Mouse (Mus musculus) layer of hippocampus, postnatal 14 days (tissue): ENCODE measurements at regions not wholly inside any gene's neighbourhood (a gene's known extent, or its start where the extent isn't known, plus 50 kb on each side); places are given as distances from the start of the nearest gene placed in this dataset.
A peak's percentile ranks its signal among the peaks of the same experiment; 100 is the strongest.

Experiments used
- DNase-seq, 2 experiments: peaks; one replicate each; pipeline ENCODE4 v3.0.0; 2021 to 2022; ENCODE audit warnings: low spot score in 2 of 2, mixed read lengths in 1 of 2

- DNase-seq: no peak
Measured at GRCm38 (mm10) chr12:68882503-68882902, 276.5 kb downstream of the Rps29 start.

DNA sequence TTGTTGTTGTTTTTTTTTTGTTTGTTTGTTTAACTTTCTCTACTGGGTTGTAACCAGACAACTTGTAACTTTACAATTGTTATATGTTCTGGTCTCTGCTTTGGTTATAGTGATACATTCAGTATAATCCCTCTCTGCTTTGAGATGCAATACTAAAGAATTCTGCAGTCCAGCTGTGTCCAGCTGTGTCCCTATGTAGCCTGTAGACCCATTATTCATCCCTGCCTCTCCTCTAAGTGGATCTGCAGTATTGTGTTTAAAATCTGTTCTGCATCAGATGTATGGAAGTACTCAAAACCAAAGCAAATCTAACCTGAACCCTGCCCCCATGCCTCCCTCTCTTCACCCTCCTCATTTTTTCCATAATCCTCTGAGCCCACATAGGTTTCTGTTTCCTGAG lies 279.6 kb downstream of the Rps29 start:
- no peak for DNase-seq

- no peak for DNase-seq
Measured at GRCm38 (mm10) chr12:68871259-68871658, 287.7 kb downstream of the Rps29 start.

GRCm38 (mm10) chr12:68862991-68863356 lies 296.0 kb downstream of the Rps29 start:
- DNase-seq: no peak

- DNase-seq: peak in 1 of 2 experiments; percentile 62
Measured at GRCm38 (mm10) chr12:68862313-68862990, 296.5 kb downstream of the Rps29 start.

DNA sequence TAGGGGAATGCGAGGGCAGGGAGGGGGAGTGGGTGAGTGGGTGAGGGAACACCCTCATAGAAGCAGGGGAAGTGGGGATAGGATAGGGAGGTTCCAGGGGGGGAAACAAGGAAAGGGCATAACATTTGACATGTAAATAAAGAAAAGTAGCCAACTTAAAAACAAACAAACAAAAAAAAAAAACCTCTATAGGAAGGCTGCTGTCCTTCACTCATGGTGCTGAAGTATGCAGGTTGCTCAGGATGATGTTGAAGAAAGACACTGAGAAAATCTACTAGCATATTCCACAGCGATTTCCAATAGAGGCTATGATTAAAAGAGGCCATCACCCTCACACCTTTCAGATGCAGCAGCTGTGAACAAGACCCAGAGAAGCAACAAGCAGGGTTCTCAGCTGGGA lies 298.7 kb downstream of the Rps29 start:
- no peak for DNase-seq

GRCm38 (mm10) chr12:68849616-68850140 lies 309.3 kb downstream of the Rps29 start:
- DNase-seq: no peak

DNA sequence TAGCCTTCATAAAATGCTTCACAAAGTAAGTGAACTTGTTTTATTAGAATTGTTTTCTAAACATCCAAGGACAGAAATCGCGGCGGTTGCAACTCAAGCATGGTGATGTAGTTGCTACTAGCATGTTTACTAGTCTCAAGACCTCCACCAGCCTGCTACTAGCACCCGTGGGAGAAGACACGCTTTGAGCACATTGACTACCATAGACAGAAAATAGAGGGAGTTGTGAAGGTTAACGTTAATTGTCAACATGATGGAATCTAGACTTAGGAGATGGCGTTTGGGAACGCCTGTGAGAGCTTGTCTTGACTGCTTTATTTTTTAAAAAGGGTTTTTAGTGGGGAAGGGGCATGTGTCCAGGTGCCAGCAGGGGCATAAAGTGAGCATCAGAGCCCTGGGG lies 318.2 kb downstream of the Rps29 start:
- DNase-seq: no peak

GRCm38 (mm10) chr12:68840156-68840555 lies 318.8 kb downstream of the Rps29 start:
- DNase-seq: no peak

- DNase-seq: no peak
Measured at GRCm38 (mm10) chr12:68836023-68836422, 323.0 kb downstream of the Rps29 start.

GRCm38 (mm10) chr12:68833914-68834313 lies 325.1 kb downstream of the Rps29 start:
- no peak for DNase-seq

DNA sequence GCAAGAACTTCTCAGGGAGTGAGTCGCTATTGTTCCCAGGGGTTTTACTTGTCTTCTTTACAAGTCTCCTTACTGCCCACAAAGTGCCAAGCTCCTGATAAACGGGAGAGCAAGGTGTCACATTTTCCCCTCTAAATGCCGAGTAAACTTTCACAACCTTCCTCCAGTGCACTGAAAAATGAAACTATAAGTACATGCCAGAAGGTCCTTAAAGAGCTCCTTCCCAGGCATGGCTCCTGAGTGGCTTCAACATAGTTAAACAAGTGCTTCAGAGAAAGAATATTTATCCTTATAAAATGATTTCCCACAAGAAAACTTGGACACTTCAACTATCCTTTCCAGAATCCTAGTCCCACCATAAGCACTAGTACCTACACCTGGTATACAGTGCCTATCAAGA lies 329.6 kb downstream of the Rps29 start:
- DNase-seq: no peak

- no peak for DNase-seq
Measured at GRCm38 (mm10) chr12:68827549-68828249, 331.3 kb downstream of the Rps29 start.

GRCm38 (mm10) chr12:68794396-68794795 lies 364.6 kb downstream of the Rps29 start:
- no peak for DNase-seq

GRCm38 (mm10) chr12:68783636-68784035 lies 375.4 kb downstream of the Rps29 start:
- DNase-seq: no peak

- DNase-seq: peak in 1 of 2 experiments; percentile 43
Measured at GRCm38 (mm10) chr12:68775503-68775902, 383.5 kb downstream of the Rps29 start.

GRCm38 (mm10) chr12:68774800-68775199 lies 384.2 kb downstream of the Rps29 start:
- DNase-seq: peak in 1 of 2 experiments; percentile 36

- DNase-seq: peak in 1 of 2 experiments; percentile 41
Measured at GRCm38 (mm10) chr12:68758263-68759020, 400.5 kb downstream of the Rps29 start.

DNA sequence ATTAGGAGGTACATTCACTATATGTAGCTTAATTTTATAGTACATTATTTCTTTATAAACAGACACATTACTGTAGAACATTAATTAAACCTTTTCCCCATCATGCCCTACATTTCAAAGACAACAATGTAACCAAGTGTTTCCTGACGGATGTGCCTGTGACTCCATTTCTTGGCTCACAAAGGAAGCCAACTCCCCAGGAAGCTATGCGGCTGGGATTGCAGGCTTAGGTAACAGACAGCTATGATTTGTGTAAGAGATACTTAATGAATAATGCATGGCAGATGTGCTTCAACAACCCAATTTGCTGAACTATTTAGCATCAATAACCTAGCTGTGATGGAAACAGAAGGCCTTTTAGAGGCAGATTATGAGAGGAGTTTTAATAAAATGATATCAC lies 430.1 kb downstream of the Rps29 start:
- no peak for DNase-seq

- DNase-seq: peak in 1 of 2 experiments; percentile 35
Measured at GRCm38 (mm10) chr12:68718946-68719345, 440.0 kb downstream of the Rps29 start.

- no peak for DNase-seq
Measured at GRCm38 (mm10) chr12:68694275-68695267, 464.4 kb downstream of the Rps29 start.
